Mouse (Mus musculus): Measurements from ENCODE around the gene Slc26a6. TPM values are rescaled to one million over a fixed set of nuclear protein-coding genes. Genes with fewer than 3 reads are reported as not detected.

Slc26a6 gene
- polyA plus RNA-seq (2012; rRNA removed): 29.4 and 38.2 TPM in 2 replicates

GRCm38 (mm10) chr9:108852976-108853375 lies at the start of gene Slc26a6:
Slc26a6 (plus strand) TSS chr9:108853283.
- DNase-seq: no peak
- Histone ChIP-seq H3K4me3 (ENCODE audit: control insufficient read depth, insufficient read depth, low read length) (peak within 1 kb of the TSS; percentile 90), H3K27me3 (ENCODE audit: control insufficient read depth, insufficient read depth, low read length) (no peaks in the 10 kb centered on the region), H3K36me3 (ENCODE audit: control insufficient read depth, insufficient read depth, low read length) (no peaks in the 10 kb centered on the region), H3K4me1 (replicated peaks; ENCODE audit: control insufficient read depth, insufficient read depth, low read length) (peaks cover 4% of the 10 kb centered on the region), H3K27ac (ENCODE audit: control insufficient read depth, insufficient read depth, low read length) (peak within 1 kb of the TSS; percentile 17; the same call in 1 of the 2 replicates)
- 95% methylated on average over 3 of the region's 3 CpGs for whole genome bisulfite sequencing
- TF ChIP-seq CTCF (IDR thresholded peaks at IDR 0.05; ENCODE audit: borderline replicate concordance, control insufficient read depth, extremely low read depth, insufficient read depth, low read length, poor library complexity) (no peak), POLR2A (IDR thresholded peaks at IDR 0.05; ENCODE audit: control insufficient read depth, extremely low read depth, insufficient read depth, low read length, poor library complexity) (no peak)

- H3K27me3 ChIP-seq (ENCODE audit: control insufficient read depth, insufficient read depth, low read length): no peaks in the 10 kb centered on the region
- no peak for DNase-seq
- peaks cover 12% of the 10 kb centered on the region for H3K4me1 ChIP-seq (replicated peaks; ENCODE audit: control insufficient read depth, insufficient read depth, low read length)
- WGBS: 99% methylated on average over 8 of the region's 8 CpGs
- TF ChIP-seq CTCF (IDR thresholded peaks at IDR 0.05; ENCODE audit: borderline replicate concordance, control insufficient read depth, extremely low read depth, insufficient read depth, low read length, poor library complexity): no peak
- no peak overlapping the region for H3K4me3 ChIP-seq (ENCODE audit: control insufficient read depth, insufficient read depth, low read length)
- peaks cover 54% of the 10 kb centered on the region for H3K36me3 ChIP-seq (ENCODE audit: control insufficient read depth, insufficient read depth, low read length)
- no peak overlapping the region for H3K27ac ChIP-seq (ENCODE audit: control insufficient read depth, insufficient read depth, low read length)
Observed at GRCm38 (mm10) chr9:108805768-108806167, 47.3 kb upstream of the Slc26a6 start.

DNA sequence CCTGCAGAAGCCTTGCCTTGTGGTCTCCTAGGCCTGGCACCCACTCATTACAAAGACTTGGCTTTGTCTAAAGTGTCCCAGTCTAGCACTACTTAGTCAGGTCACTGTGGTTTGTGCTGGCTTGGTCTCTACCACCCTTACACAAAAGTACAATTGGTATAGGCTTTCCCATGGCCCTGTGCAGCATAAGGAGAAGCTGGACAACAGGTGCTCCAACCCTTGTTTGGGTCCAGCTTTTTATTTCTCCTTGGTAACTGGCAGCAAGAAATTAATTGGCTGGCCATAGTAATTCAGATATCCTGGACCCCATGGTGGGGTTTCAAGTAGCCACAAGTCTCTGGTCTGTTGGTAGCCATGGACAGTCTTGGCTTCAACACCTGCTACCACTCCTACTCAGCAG lies 46.7 kb upstream of the Slc26a6 start:
- H3K4me1 ChIP-seq (replicated peaks; ENCODE audit: control insufficient read depth, insufficient read depth, low read length): peaks cover 12% of the 10 kb centered on the region
- no peak overlapping the region for H3K4me3 ChIP-seq (ENCODE audit: control insufficient read depth, insufficient read depth, low read length)
- no peak for DNase-seq
- no peaks in the 10 kb centered on the region for H3K27me3 ChIP-seq (ENCODE audit: control insufficient read depth, insufficient read depth, low read length)
- no peak for TF ChIP-seq POLR2A (IDR thresholded peaks at IDR 0.05; ENCODE audit: control insufficient read depth, extremely low read depth, insufficient read depth, low read length, poor library complexity)
- TF ChIP-seq CTCF (IDR thresholded peaks at IDR 0.05; ENCODE audit: borderline replicate concordance, control insufficient read depth, extremely low read depth, insufficient read depth, low read length, poor library complexity): no peak
- H3K27ac ChIP-seq (ENCODE audit: control insufficient read depth, insufficient read depth, low read length): no peak overlapping the region
- peaks cover 48% of the 10 kb centered on the region for H3K36me3 ChIP-seq (ENCODE audit: control insufficient read depth, insufficient read depth, low read length)

DNA sequence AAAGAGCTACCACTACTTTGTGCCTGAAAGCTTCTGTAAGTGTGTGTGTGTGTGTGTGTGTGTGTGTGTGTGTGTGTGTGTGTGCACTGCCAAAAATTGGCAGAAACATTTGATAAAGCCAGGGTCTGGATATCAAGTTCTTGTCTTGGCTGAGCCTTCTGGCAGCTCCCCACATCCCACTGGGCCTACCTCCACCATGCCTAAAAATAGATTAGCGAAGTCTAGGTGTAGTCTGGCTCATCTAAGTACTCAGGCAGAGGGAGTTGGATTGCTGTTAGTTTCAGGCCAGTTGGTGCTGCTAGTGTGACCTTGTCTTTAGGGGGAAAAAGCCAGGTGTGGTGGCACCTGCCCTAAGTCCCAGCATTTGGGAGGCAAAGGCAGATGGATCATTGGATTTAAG lies 46.3 kb upstream of the Slc26a6 start:
- 89% methylated on average over 1 of the region's 1 CpGs for WGBS
- peaks cover 12% of the 10 kb centered on the region for H3K4me1 ChIP-seq (replicated peaks; ENCODE audit: control insufficient read depth, insufficient read depth, low read length)
- no peaks in the 10 kb centered on the region for H3K27me3 ChIP-seq (ENCODE audit: control insufficient read depth, insufficient read depth, low read length)
- TF ChIP-seq POLR2A (IDR thresholded peaks at IDR 0.05; ENCODE audit: control insufficient read depth, extremely low read depth, insufficient read depth, low read length, poor library complexity) (no peak), CTCF (IDR thresholded peaks at IDR 0.05; ENCODE audit: borderline replicate concordance, control insufficient read depth, extremely low read depth, insufficient read depth, low read length, poor library complexity) (no peak)
- no peak overlapping the region for H3K4me3 ChIP-seq (ENCODE audit: control insufficient read depth, insufficient read depth, low read length)
- no peak for DNase-seq
- H3K36me3 ChIP-seq (ENCODE audit: control insufficient read depth, insufficient read depth, low read length): peaks cover 44% of the 10 kb centered on the region
- H3K27ac ChIP-seq (ENCODE audit: control insufficient read depth, insufficient read depth, low read length): no peak overlapping the region

DNA sequence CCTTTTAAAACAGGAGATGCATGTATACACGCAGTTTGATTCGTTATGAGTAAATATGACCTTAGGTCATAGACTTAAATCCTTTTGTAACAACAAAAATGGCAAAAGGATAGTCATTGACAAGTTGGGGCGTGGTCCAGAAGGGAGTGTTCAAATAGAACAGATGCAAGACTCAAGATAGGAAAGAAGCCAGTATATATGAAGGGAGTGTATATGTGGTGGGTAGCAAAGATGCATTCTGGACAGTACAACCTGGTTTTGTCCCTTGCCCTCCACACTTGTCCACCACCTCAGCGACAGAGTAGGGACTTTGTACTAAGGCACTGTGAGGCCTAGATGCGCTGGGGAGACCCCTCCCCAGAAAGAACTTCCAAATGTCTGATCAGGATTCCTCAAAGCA lies 45.4 kb upstream of the Slc26a6 start:
- H3K4me1 ChIP-seq (replicated peaks; ENCODE audit: control insufficient read depth, insufficient read depth, low read length): peaks cover 12% of the 10 kb centered on the region
- no peak overlapping the region for H3K27ac ChIP-seq (ENCODE audit: control insufficient read depth, insufficient read depth, low read length)
- 82% methylated on average over 5 of the region's 5 CpGs for WGBS
- TF ChIP-seq CTCF (IDR thresholded peaks at IDR 0.05; ENCODE audit: borderline replicate concordance, control insufficient read depth, extremely low read depth, insufficient read depth, low read length, poor library complexity) (no peak), POLR2A (IDR thresholded peaks at IDR 0.05; ENCODE audit: control insufficient read depth, extremely low read depth, insufficient read depth, low read length, poor library complexity) (no peak)
- no peak overlapping the region for H3K4me3 ChIP-seq (ENCODE audit: control insufficient read depth, insufficient read depth, low read length)
- peaks cover 36% of the 10 kb centered on the region for H3K36me3 ChIP-seq (ENCODE audit: control insufficient read depth, insufficient read depth, low read length)
- DNase-seq: no peak
- H3K27me3 ChIP-seq (ENCODE audit: control insufficient read depth, insufficient read depth, low read length): no peaks in the 10 kb centered on the region

- H3K27ac ChIP-seq (ENCODE audit: control insufficient read depth, insufficient read depth, low read length): no peak within 1 kb of the TSS
Observed at GRCm38 (mm10) chr9:108808163-108808665, 44.9 kb upstream of the Slc26a6 start, which contains the start of gene Nckipsd. Nckipsd (plus strand) TSS chr9:108808368.

DNA sequence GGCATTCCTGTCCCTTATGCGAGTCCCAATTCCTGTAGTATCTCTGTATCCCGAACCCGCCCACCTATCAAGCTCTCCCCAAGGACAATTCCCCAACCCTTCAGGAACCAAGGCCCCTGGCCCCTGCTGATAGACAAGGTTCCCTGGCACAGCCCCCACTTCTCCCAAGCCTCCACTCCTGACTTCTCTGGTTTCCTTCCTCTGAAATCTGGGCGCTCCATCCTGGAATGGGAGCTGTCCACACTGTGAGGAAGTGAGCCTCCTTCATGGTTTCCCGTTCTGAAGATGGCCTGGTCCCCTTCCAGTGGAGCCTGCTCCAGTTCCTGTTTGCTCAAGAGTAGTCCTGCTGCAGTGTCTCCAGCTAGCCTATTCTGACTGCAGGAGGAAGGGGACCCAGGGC lies 43.9 kb upstream of the Slc26a6 start:
- peaks cover 24% of the 10 kb centered on the region for H3K36me3 ChIP-seq (ENCODE audit: control insufficient read depth, insufficient read depth, low read length)
- no peak for TF ChIP-seq CTCF (IDR thresholded peaks at IDR 0.05; ENCODE audit: borderline replicate concordance, control insufficient read depth, extremely low read depth, insufficient read depth, low read length, poor library complexity)
- no peak for TF ChIP-seq POLR2A (IDR thresholded peaks at IDR 0.05; ENCODE audit: control insufficient read depth, extremely low read depth, insufficient read depth, low read length, poor library complexity)
- peaks cover 12% of the 10 kb centered on the region for H3K4me1 ChIP-seq (replicated peaks; ENCODE audit: control insufficient read depth, insufficient read depth, low read length)
- H3K27me3 ChIP-seq (ENCODE audit: control insufficient read depth, insufficient read depth, low read length): no peaks in the 10 kb centered on the region
- no peak overlapping the region for H3K27ac ChIP-seq (ENCODE audit: control insufficient read depth, insufficient read depth, low read length)
- no peak for DNase-seq
- H3K4me3 ChIP-seq (ENCODE audit: control insufficient read depth, insufficient read depth, low read length): no peak overlapping the region
- 71% methylated on average over 5 of the region's 5 CpGs for WGBS

More at GRCm38 (mm10) chr9:108808163-108808665, 44.9 kb upstream of the Slc26a6 start, which contains the start of gene Nckipsd:
- no peaks in the 10 kb centered on the region for H3K27me3 ChIP-seq (ENCODE audit: control insufficient read depth, insufficient read depth, low read length)
- H3K4me3 ChIP-seq (ENCODE audit: control insufficient read depth, insufficient read depth, low read length): peak within 1 kb of the TSS; percentile 73
- TF ChIP-seq CTCF (IDR thresholded peaks at IDR 0.05; ENCODE audit: borderline replicate concordance, control insufficient read depth, extremely low read depth, insufficient read depth, low read length, poor library complexity) (peak; percentile 96), POLR2A (IDR thresholded peaks at IDR 0.05; ENCODE audit: control insufficient read depth, extremely low read depth, insufficient read depth, low read length, poor library complexity) (peak; percentile 45)
- H3K4me1 ChIP-seq (replicated peaks; ENCODE audit: control insufficient read depth, insufficient read depth, low read length): peaks cover 12% of the 10 kb centered on the region
- DNase-seq: peak; percentile 95
- whole genome bisulfite sequencing: under 1% methylated on average over 62 of the region's 62 CpGs
- peaks cover 33% of the 10 kb centered on the region for H3K36me3 ChIP-seq (ENCODE audit: control insufficient read depth, insufficient read depth, low read length)
